Mouse (Mus musculus): ENCODE data around the gene Yars. TPM values are rescaled to one million over a fixed set of nuclear protein-coding genes. Genes with fewer than 3 reads are reported as not detected.

Yars gene
- total RNA-seq, 1 experiment from 2014 or later = 50.7 TPM

DNA sequence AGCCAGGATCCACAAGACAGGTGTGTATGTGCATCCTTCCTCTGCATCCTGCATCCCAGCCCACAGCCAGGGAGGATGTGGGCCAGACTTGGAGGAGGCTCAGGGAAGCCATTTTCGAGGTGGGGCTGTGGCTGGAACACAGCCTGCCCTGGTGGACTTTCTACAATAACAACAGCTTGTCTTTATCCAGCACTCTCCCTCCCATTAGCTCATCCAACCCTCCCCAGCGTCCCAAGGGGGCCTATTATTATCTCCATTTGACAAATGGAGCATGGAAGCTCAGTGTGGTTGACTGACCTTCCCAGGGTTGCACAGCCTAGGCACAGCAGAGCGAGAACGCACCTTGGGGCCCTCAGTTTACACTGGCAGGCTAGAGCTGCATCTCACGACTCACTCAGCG is 71.1 kb downstream of the Yars start:
- no peak for ATAC-seq (replicated peaks in 1 of 2; ENCODE audit: insufficient read depth in 1 of 2, low FRiP score in 2 of 2, low TSS enrichment in 1 of 2, low read depth in 1 of 2, poor library complexity in 2 of 2, severe bottlenecking in 2 of 2)

DNA sequence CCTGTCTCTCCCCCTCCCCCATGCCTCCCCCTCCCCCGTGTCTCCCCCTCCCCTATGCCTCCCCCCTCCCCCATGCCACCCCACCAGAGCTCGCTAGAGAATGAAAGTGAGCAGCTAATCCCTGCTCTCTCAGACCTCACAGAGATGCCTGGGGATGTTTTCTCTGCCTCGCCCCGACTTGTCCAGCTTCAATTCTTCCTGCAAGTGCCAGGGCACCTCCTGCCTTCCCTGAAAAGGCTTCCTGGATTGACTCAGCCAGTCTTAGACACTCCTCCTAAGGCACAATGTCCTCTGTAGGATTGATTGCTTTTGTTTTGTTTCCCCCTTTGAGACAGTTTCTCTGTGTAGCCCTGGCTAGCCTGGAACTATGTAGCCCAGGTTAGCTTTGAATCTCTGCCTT is 71.6 kb downstream of the Yars start, which contains the start of gene C77080:
C77080 (minus strand) TSS at position 209 of the 400 bp plus-strand sequence.
- no peak for ATAC-seq (replicated peaks in 1 of 2; ENCODE audit: insufficient read depth in 1 of 2, low FRiP score in 2 of 2, low TSS enrichment in 1 of 2, low read depth in 1 of 2, poor library complexity in 2 of 2, severe bottlenecking in 2 of 2)

DNA sequence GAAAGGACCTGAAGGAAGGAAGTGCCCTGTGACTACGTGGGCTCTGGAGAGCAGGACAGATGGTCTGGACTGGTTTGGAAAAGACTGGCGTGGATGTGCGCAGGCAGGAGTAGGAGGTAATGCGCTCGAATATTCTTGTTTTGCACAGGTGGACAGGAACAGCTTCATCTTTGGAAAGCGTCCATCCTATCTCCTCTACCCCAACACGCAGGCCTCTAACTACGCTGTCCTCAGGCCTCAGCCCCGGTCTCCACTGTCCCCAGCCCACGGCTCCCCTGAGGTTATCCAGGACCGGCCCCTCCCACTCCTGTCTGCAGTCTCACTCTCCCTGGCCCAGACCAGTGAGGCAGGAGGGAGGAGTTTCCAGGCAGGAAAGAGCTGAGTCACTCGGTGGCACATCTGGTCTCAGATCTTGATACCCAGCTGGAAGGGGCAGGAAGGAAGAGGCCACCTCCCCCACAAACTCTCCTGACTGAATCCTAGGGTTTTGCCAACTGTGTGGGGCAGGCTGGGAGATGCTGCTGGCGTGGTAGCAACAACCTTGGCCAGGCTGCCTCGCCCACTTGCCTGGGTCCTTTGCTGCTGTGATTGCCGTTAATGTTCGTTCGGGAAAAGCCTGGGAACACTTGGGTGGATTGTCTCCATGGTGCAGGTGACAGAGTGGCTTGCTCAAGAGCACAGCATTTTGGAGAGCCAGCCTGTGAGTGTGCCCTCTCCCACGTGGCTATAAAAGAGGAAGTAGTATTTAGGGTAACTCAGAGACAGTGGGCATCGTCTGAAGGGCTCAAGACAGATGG is 73.9 kb downstream of the Yars start:
- peak; percentile 89 to 97 for ATAC-seq (replicated peaks in 1 of 2; ENCODE audit: insufficient read depth in 1 of 2, low FRiP score in 2 of 2, low TSS enrichment in 1 of 2, low read depth in 1 of 2, poor library complexity in 2 of 2, severe bottlenecking in 2 of 2)

DNA sequence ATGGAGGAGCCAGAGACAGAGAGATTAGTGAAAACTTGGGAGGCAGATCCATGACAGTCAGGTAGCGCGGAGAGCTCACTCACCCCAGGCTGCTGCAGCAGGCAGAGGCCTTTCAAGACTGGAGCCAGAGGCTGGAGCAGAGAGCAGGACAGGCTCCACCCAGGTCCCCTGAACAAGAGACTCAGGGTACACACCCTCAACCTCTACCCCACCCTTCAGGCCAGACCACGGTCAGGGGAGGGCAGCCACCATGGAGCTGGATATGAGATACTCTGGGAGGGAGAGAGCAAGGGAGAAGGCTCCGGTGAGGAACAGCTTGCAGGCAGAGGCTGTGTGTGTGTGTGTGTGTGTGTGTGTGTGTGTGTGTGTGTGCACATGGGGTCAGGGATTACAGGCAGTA is 76.6 kb downstream of the Yars start:
- ATAC-seq (replicated peaks in 1 of 2; ENCODE audit: insufficient read depth in 1 of 2, low FRiP score in 2 of 2, low TSS enrichment in 1 of 2, low read depth in 1 of 2, poor library complexity in 2 of 2, severe bottlenecking in 2 of 2) = no peak

DNA sequence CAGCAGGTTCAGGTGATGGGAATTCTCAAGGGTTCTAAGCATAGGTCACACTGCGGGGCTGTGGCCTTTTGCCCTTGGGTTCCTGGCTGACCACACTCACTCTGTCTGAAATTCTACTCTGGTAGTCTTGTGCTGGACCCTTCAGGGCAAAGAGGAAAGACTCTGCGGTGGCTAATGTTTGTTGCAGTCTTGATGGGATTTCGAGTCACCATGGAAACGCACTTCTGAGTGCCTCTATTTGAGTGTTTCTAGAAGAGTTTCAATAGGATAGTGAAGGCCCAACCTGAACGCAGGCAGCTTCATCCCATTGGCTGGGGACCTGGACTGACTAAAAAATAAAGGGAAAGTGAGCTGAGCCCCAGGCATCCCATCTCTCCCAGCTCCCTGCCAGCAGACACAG is 77.3 kb downstream of the Yars start:
- ATAC-seq (replicated peaks in 1 of 2; ENCODE audit: insufficient read depth in 1 of 2, low FRiP score in 2 of 2, low TSS enrichment in 1 of 2, low read depth in 1 of 2, poor library complexity in 2 of 2, severe bottlenecking in 2 of 2) = no peak

DNA sequence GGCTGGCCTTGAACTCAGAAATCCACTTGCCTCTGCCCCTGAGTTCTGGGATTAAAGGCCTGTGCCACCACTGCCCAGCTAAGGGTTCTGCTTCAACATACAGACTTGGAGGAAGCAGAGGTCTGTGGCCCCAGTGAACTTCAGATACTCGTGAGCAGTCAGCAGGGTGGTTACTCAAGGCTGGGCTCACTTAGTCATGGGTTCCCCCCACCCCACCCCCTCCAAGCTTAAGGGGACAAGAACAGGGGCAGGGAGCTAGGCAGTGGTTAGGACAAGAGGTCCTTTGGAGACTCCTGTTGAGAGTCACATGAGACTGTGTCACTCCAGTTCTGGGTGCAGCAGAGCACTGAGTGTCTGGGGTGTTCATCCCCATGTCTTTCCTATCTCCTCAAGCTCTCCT is 79.1 kb downstream of the Yars start:
- ATAC-seq (replicated peaks in 1 of 2; ENCODE audit: insufficient read depth in 1 of 2, low FRiP score in 2 of 2, low TSS enrichment in 1 of 2, low read depth in 1 of 2, poor library complexity in 2 of 2, severe bottlenecking in 2 of 2) = no peak

Other genes with a start within 250 kb of the Yars start
- gene Azin2, start 227.3 kb upstream of the Yars start, total RNA-seq (2017) = 2.8 and 16.9 TPM in 2 replicates
- gene Ak2, start 197.8 kb upstream of the Yars start, total RNA-seq (2017) = 129 and 145 TPM in 2 replicates
- 59.5 and 74.9 TPM in 2 replicates for gene Rnf19b, start 131.5 kb upstream of the Yars start, total RNA-seq (2017)
- gene Tmem54, start 84.2 kb upstream of the Yars start, total RNA-seq (2017) = not detected in 2 replicates
- gene Hpca, start 67.7 kb upstream of the Yars start, total RNA-seq (2017) = not detected in 2 replicates
- gene Fndc5, start 52.8 kb upstream of the Yars start, total RNA-seq (2017) = 0.25 TPM in 1 of 2 replicates, not detected in the other
- gene S100pbp, start within 50 bp of the Yars start, total RNA-seq (2017) = 31.1 and 36.7 TPM in 2 replicates
- gene C77080, start 71.6 kb downstream of the Yars start, total RNA-seq (2017) = 2.7 and 3.8 TPM in 2 replicates
- 0.05 TPM in 1 of 2 replicates, not detected in the other for gene Sync, start 97.9 kb downstream of the Yars start, total RNA-seq (2017)
- 118 and 128 TPM in 2 replicates for gene Rbbp4, start 145.6 kb downstream of the Yars start, total RNA-seq (2017)
- gene Zbtb8os, start 145.9 kb downstream of the Yars start, total RNA-seq (2017) = 89.1 and 106 TPM in 2 replicates
- gene Zbtb8a, start 188.4 kb downstream of the Yars start, total RNA-seq (2017) = 8.1 and 12.2 TPM in 2 replicates